Mouse (Mus musculus): ENCODE results near the gene Rbm5. TPM values are rescaled to one million over a fixed set of nuclear protein-coding genes. Genes with fewer than 3 reads are reported as not detected.

The Rbm5 gene
- 283 and 284 TPM in 2 replicates for polyA plus RNA-seq (2015; fragmentation: Nextera tagmentation; extraction: Ambion mirVana)

GRCm38 (mm10) chr9:107770374-107771290 is at the start of gene Rbm5:
Rbm5 (minus strand) TSS chr9:107770996.
- H3K9me3 ChIP-seq = no peaks in the 10 kb centered on the region
- H3K9ac ChIP-seq (replicated peaks) = peak within 1 kb of the TSS; percentile 98
- H3K4me3 ChIP-seq = peak within 1 kb of the TSS; percentile 94
- peak within 1 kb of the TSS; percentile 93 for H3K27ac ChIP-seq (replicated peaks)
- WGBS = under 1% methylated on average over 60 of the region's 60 CpGs
- peak; percentile 100 for ATAC-seq (replicated peaks)
- peak within 1 kb of the TSS; percentile 59 for H3K4me2 ChIP-seq (replicated peaks)
- peaks cover 59% of the 10 kb centered on the region for H3K36me3 ChIP-seq
- peaks cover 23% of the 10 kb centered on the region for H3K4me1 ChIP-seq
- no peaks in the 10 kb centered on the region for H3K27me3 ChIP-seq

- no peak overlapping the region for H3K4me3 ChIP-seq
- H3K9me3 ChIP-seq = no peaks in the 10 kb centered on the region
- WGBS = 82% methylated on average over 1 of the region's 1 CpGs
- no peak overlapping the region for H3K4me2 ChIP-seq (replicated peaks)
- H3K36me3 ChIP-seq = peaks cover 28% of the 10 kb centered on the region
- no peaks in the 10 kb centered on the region for H3K4me1 ChIP-seq
- H3K27ac ChIP-seq (replicated peaks) = no peak overlapping the region
- ATAC-seq (replicated peaks) = no peak
- no peak overlapping the region for H3K9ac ChIP-seq (replicated peaks)
- H3K27me3 ChIP-seq = no peaks in the 10 kb centered on the region
These were observed 41.3 kb upstream of the Rbm5 start for GRCm38 (mm10) chr9:107812132-107812531.

GRCm38 (mm10) chr9:107810985-107811384 is 40.2 kb upstream of the Rbm5 start:
- peaks cover 23% of the 10 kb centered on the region; the same call in 1 of the 2 replicates for H3K36me3 ChIP-seq
- H3K27ac ChIP-seq (replicated peaks) = no peak overlapping the region
- H3K4me3 ChIP-seq = no peak overlapping the region
- 93% methylated on average over 2 of the region's 2 CpGs for WGBS
- no peaks in the 10 kb centered on the region for H3K9me3 ChIP-seq
- no peaks in the 10 kb centered on the region for H3K27me3 ChIP-seq
- ATAC-seq (replicated peaks) = no peak
- no peak overlapping the region for H3K4me2 ChIP-seq (replicated peaks)
- no peak overlapping the region for H3K9ac ChIP-seq (replicated peaks)
- no peaks in the 10 kb centered on the region for H3K4me1 ChIP-seq

- no peak overlapping the region for H3K9ac ChIP-seq (replicated peaks)
- no peak overlapping the region for H3K27ac ChIP-seq (replicated peaks)
- H3K27me3 ChIP-seq = no peaks in the 10 kb centered on the region
- H3K4me1 ChIP-seq = no peaks in the 10 kb centered on the region
- H3K9me3 ChIP-seq = no peaks in the 10 kb centered on the region
- no peak overlapping the region for H3K4me3 ChIP-seq
- peaks cover 72% of the 10 kb centered on the region for H3K36me3 ChIP-seq
- WGBS = 93% methylated on average over 6 of the region's 6 CpGs
- ATAC-seq (replicated peaks) = no peak
- no peak overlapping the region for H3K4me2 ChIP-seq (replicated peaks)
These were observed 20.9 kb upstream of the Rbm5 start for GRCm38 (mm10) chr9:107791714-107792113.

- WGBS = 97% methylated on average over 11 of the region's 11 CpGs
- H3K9me3 ChIP-seq = no peaks in the 10 kb centered on the region
These were observed 11.9 kb upstream of the Rbm5 start for GRCm38 (mm10) chr9:107782536-107783203.

GRCm38 (mm10) chr9:107776809-107777208 is 6.0 kb upstream of the Rbm5 start:
- Histone ChIP-seq H3K36me3 (peaks cover 77% of the 10 kb centered on the region), H3K9ac (replicated peaks) (no peak overlapping the region), H3K4me1 (no peaks in the 10 kb centered on the region), H3K27ac (replicated peaks) (no peak overlapping the region), H3K4me3 (no peak overlapping the region), H3K9me3 (no peaks in the 10 kb centered on the region), H3K4me2 (replicated peaks) (no peak overlapping the region), H3K27me3 (no peaks in the 10 kb centered on the region)
- no peak for ATAC-seq (replicated peaks)

More at GRCm38 (mm10) chr9:107782536-107783203, 11.9 kb upstream of the Rbm5 start:
- Histone ChIP-seq H3K27me3 (no peaks in the 10 kb centered on the region), H3K4me3 (no peak overlapping the region), H3K4me2 (replicated peaks) (no peak overlapping the region), H3K4me1 (no peaks in the 10 kb centered on the region), H3K36me3 (peaks cover 89% of the 10 kb centered on the region), H3K27ac (replicated peaks) (no peak overlapping the region), H3K9ac (replicated peaks) (no peak overlapping the region)
- no peak for ATAC-seq (replicated peaks)

- H3K4me3 ChIP-seq = no peak overlapping the region
- no peak for ATAC-seq (replicated peaks)
- peaks cover 9% of the 10 kb centered on the region for H3K4me1 ChIP-seq
- no peak overlapping the region for H3K27ac ChIP-seq (replicated peaks)
- no peaks in the 10 kb centered on the region for H3K9me3 ChIP-seq
- no peaks in the 10 kb centered on the region for H3K27me3 ChIP-seq
- no peak overlapping the region for H3K9ac ChIP-seq (replicated peaks)
- 95% methylated on average over 3 of the region's 3 CpGs for WGBS
- H3K36me3 ChIP-seq = peaks cover 53% of the 10 kb centered on the region
- no peak overlapping the region for H3K4me2 ChIP-seq (replicated peaks)
These were observed 3.6 kb upstream of the Rbm5 start for GRCm38 (mm10) chr9:107774411-107774810.

- no peaks in the 10 kb centered on the region for H3K27me3 ChIP-seq
- 0 out of 2 replicates have a peak overlapping the region, but pooled peaks have one; percentile 50 for H3K4me2 ChIP-seq (replicated peaks)
- no peak for ATAC-seq (replicated peaks)
- H3K9me3 ChIP-seq = no peaks in the 10 kb centered on the region
- no peak overlapping the region for H3K4me3 ChIP-seq
- peaks cover 59% of the 10 kb centered on the region for H3K36me3 ChIP-seq
- peaks cover 23% of the 10 kb centered on the region for H3K4me1 ChIP-seq
- peak overlapping the region; percentile 93 for H3K27ac ChIP-seq (replicated peaks)
- no peak overlapping the region for H3K9ac ChIP-seq (replicated peaks)
- 81% methylated on average over 2 of the region's 2 CpGs for WGBS
These were observed 986 bp upstream of the Rbm5 start for GRCm38 (mm10) chr9:107771782-107772181.

- 2% methylated on average over 9 of the region's 9 CpGs for WGBS
- Histone ChIP-seq H3K27ac (replicated peaks) (peak overlapping the region; percentile 90), H3K4me1 (peaks cover 23% of the 10 kb centered on the region), H3K36me3 (peaks cover 60% of the 10 kb centered on the region), H3K27me3 (no peaks in the 10 kb centered on the region), H3K9ac (replicated peaks) (peak overlapping the region; percentile 98), H3K9me3 (no peaks in the 10 kb centered on the region), H3K4me3 (peak overlapping the region; percentile 94), H3K4me2 (replicated peaks) (peak overlapping the region; percentile 59)
- ATAC-seq (replicated peaks) = no peak
These were observed 791 bp downstream of the Rbm5 start for GRCm38 (mm10) chr9:107770037-107770373.

- no peaks in the 10 kb centered on the region for H3K27me3 ChIP-seq
- ATAC-seq (replicated peaks) = no peak
- peak overlapping the region; percentile 59 for H3K4me2 ChIP-seq (replicated peaks)
- no peaks in the 10 kb centered on the region for H3K9me3 ChIP-seq
- peaks cover 60% of the 10 kb centered on the region for H3K36me3 ChIP-seq
- H3K9ac ChIP-seq (replicated peaks) = peak overlapping the region; percentile 98
- no peak overlapping the region for H3K27ac ChIP-seq (replicated peaks)
- H3K4me3 ChIP-seq = peak overlapping the region; percentile 94
- H3K4me1 ChIP-seq = peaks cover 23% of the 10 kb centered on the region
- 9% methylated on average over 4 of the region's 4 CpGs for WGBS
These were observed 1.3 kb downstream of the Rbm5 start for GRCm38 (mm10) chr9:107769445-107770000.

- Histone ChIP-seq H3K4me1 (peaks cover 23% of the 10 kb centered on the region), H3K4me2 (replicated peaks) (peak overlapping the region; percentile 59), H3K27me3 (no peaks in the 10 kb centered on the region), H3K27ac (replicated peaks) (no peak overlapping the region), H3K4me3 (peak overlapping the region; percentile 94), H3K9me3 (no peaks in the 10 kb centered on the region), H3K36me3 (peaks cover 60% of the 10 kb centered on the region), H3K9ac (replicated peaks) (peak overlapping the region; percentile 98; the same call in 1 of the 2 replicates)
- ATAC-seq (replicated peaks) = no peak
- 83% methylated on average over 5 of the region's 5 CpGs for WGBS
These were observed 1.9 kb downstream of the Rbm5 start for GRCm38 (mm10) chr9:107768851-107769250.

GRCm38 (mm10) chr9:107759593-107759992 is 11.2 kb downstream of the Rbm5 start:
- no peaks in the 10 kb centered on the region for H3K27me3 ChIP-seq
- H3K4me3 ChIP-seq = no peak overlapping the region
- H3K27ac ChIP-seq (replicated peaks) = no peak overlapping the region
- no peaks in the 10 kb centered on the region for H3K4me1 ChIP-seq
- no peak overlapping the region for H3K9ac ChIP-seq (replicated peaks)
- H3K4me2 ChIP-seq (replicated peaks) = no peak overlapping the region
- H3K9me3 ChIP-seq = no peaks in the 10 kb centered on the region
- H3K36me3 ChIP-seq = peaks cover 90% of the 10 kb centered on the region
- WGBS = 92% methylated on average over 6 of the region's 6 CpGs
- ATAC-seq (replicated peaks) = no peak

Data from forebrain, embryonic 15.5 days (tissue).